Mouse (Mus musculus): ENCODE data around the gene Zar1l. TPM values are rescaled to one million over a fixed set of nuclear protein-coding genes. Genes with fewer than 3 reads are reported as not detected.

The Zar1l gene
- polyA plus RNA-seq, 1 experiment: not detected

GRCm38 (mm10) chr5:150560851-150561250 lies 42.9 kb upstream of the Zar1l start:
- no peak overlapping the region for H3K27ac ChIP-seq (ENCODE audit: insufficient read depth, low read length)
- TF ChIP-seq EP300 (IDR thresholded peaks at IDR 0.05; ENCODE audit: insufficient read depth, low read depth, low read length) (no peak), POLR2A (IDR thresholded peaks at IDR 0.05; ENCODE audit: insufficient read depth, low read length) (no peak), CTCF (IDR thresholded peaks at IDR 0.05; ENCODE audit: low read depth, low read length) (no peak)
- H3K9me3 ChIP-seq (replicated peaks; ENCODE audit: control insufficient read depth, insufficient read depth, low read length, poor library complexity, severe bottlenecking): no peaks in the 10 kb centered on the region
- H3K4me3 ChIP-seq (ENCODE audit: low read depth, low read length): no peak overlapping the region
- peaks cover 4% of the 10 kb centered on the region for H3K4me1 ChIP-seq (ENCODE audit: control insufficient read depth, insufficient read depth, low read length)
- H3K27me3 ChIP-seq (ENCODE audit: control insufficient read depth, insufficient read depth, low read length, poor library complexity, severe bottlenecking): no peaks in the 10 kb centered on the region
- peaks cover 28% of the 10 kb centered on the region for H3K36me3 ChIP-seq (ENCODE audit: control insufficient read depth, insufficient read depth, low read length, poor library complexity, severe bottlenecking)
- H3K9ac ChIP-seq (ENCODE audit: low read depth, poor library complexity, severe bottlenecking): no peak overlapping the region

- no peaks in the 10 kb centered on the region for H3K9me3 ChIP-seq (replicated peaks; ENCODE audit: control insufficient read depth, insufficient read depth, low read length, poor library complexity, severe bottlenecking)
- no peak for TF ChIP-seq POLR2A (IDR thresholded peaks at IDR 0.05; ENCODE audit: insufficient read depth, low read length)
- no peak for TF ChIP-seq EP300 (IDR thresholded peaks at IDR 0.05; ENCODE audit: insufficient read depth, low read depth, low read length)
- no peak for TF ChIP-seq CTCF (IDR thresholded peaks at IDR 0.05; ENCODE audit: low read depth, low read length)
- H3K27me3 ChIP-seq (ENCODE audit: control insufficient read depth, insufficient read depth, low read length, poor library complexity, severe bottlenecking): no peaks in the 10 kb centered on the region
These were observed 41.6 kb upstream of the Zar1l start for GRCm38 (mm10) chr5:150559519-150560103.

GRCm38 (mm10) chr5:150551637-150552036 lies 33.7 kb upstream of the Zar1l start:
- no peak overlapping the region for H3K27ac ChIP-seq (ENCODE audit: insufficient read depth, low read length)
- H3K9ac ChIP-seq (ENCODE audit: low read depth, poor library complexity, severe bottlenecking): no peak overlapping the region
- TF ChIP-seq POLR2A (IDR thresholded peaks at IDR 0.05; ENCODE audit: insufficient read depth, low read length) (no peak), CTCF (IDR thresholded peaks at IDR 0.05; ENCODE audit: low read depth, low read length) (no peak), EP300 (IDR thresholded peaks at IDR 0.05; ENCODE audit: insufficient read depth, low read depth, low read length) (no peak)
- H3K9me3 ChIP-seq (replicated peaks; ENCODE audit: control insufficient read depth, insufficient read depth, low read length, poor library complexity, severe bottlenecking): no peaks in the 10 kb centered on the region
- H3K27me3 ChIP-seq (ENCODE audit: control insufficient read depth, insufficient read depth, low read length, poor library complexity, severe bottlenecking): no peaks in the 10 kb centered on the region
- no peaks in the 10 kb centered on the region for H3K4me1 ChIP-seq (ENCODE audit: control insufficient read depth, insufficient read depth, low read length)
- H3K36me3 ChIP-seq (ENCODE audit: control insufficient read depth, insufficient read depth, low read length, poor library complexity, severe bottlenecking): peaks cover 24% of the 10 kb centered on the region
- no peak overlapping the region for H3K4me3 ChIP-seq (ENCODE audit: low read depth, low read length)

More at GRCm38 (mm10) chr5:150559519-150560103, 41.6 kb upstream of the Zar1l start:
- H3K36me3 ChIP-seq (ENCODE audit: control insufficient read depth, insufficient read depth, low read length, poor library complexity, severe bottlenecking): peaks cover 28% of the 10 kb centered on the region
- H3K4me3 ChIP-seq (ENCODE audit: low read depth, low read length): no peak overlapping the region
- H3K9ac ChIP-seq (ENCODE audit: low read depth, poor library complexity, severe bottlenecking): no peak overlapping the region
- no peak overlapping the region for H3K27ac ChIP-seq (ENCODE audit: insufficient read depth, low read length)
- peaks cover 4% of the 10 kb centered on the region for H3K4me1 ChIP-seq (ENCODE audit: control insufficient read depth, insufficient read depth, low read length)

DNA sequence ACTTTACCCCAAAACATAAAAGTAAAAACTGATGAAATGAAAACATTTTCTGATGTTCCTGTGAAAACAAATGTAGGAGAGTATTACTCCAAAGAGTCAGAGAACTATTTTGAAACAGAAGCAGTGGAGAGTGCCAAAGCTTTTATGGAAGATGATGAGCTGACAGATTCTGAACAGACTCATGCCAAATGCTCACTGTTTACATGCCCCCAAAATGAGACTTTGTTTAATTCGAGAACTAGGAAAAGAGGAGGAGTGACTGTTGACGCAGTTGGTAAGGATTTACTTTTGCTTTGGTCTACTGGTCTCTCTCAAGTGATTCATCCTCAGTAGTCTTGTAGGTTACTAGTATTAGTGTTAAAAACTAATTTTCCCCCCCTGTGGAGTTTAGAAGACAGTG lies 25.2 kb upstream of the Zar1l start:
- no peak overlapping the region for H3K9ac ChIP-seq (ENCODE audit: low read depth, poor library complexity, severe bottlenecking)
- H3K27ac ChIP-seq (ENCODE audit: insufficient read depth, low read length): no peak overlapping the region
- no peaks in the 10 kb centered on the region; the same call in 1 of the 2 replicates for H3K27me3 ChIP-seq (ENCODE audit: control insufficient read depth, insufficient read depth, low read length, poor library complexity, severe bottlenecking)
- no peaks in the 10 kb centered on the region for H3K4me1 ChIP-seq (ENCODE audit: control insufficient read depth, insufficient read depth, low read length)
- peaks cover 8% of the 10 kb centered on the region for H3K36me3 ChIP-seq (ENCODE audit: control insufficient read depth, insufficient read depth, low read length, poor library complexity, severe bottlenecking)
- H3K9me3 ChIP-seq (replicated peaks; ENCODE audit: control insufficient read depth, insufficient read depth, low read length, poor library complexity, severe bottlenecking): no peaks in the 10 kb centered on the region
- no peak for TF ChIP-seq EP300 (IDR thresholded peaks at IDR 0.05; ENCODE audit: insufficient read depth, low read depth, low read length)
- TF ChIP-seq CTCF (IDR thresholded peaks at IDR 0.05; ENCODE audit: low read depth, low read length): no peak
- TF ChIP-seq POLR2A (IDR thresholded peaks at IDR 0.05; ENCODE audit: insufficient read depth, low read length): no peak
- H3K4me3 ChIP-seq (ENCODE audit: low read depth, low read length): no peak overlapping the region

DNA sequence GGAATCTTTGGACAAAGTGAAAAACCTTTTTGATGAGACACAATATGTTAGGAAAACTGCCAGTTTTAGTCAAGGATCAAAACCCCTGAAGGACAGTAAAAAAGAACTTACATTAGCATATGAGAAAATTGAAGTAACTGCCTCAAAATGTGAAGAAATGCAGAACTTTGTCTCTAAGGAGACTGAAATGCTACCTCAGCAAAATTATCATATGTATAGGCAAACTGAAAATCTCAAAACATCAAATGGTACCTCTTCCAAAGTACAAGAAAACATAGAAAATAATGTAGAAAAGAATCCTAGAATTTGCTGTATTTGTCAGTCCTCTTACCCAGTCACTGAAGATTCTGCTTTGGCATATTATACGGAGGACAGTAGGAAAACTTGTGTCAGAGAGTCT lies 23.3 kb upstream of the Zar1l start:
- no peak overlapping the region for H3K9ac ChIP-seq (ENCODE audit: low read depth, poor library complexity, severe bottlenecking)
- H3K27me3 ChIP-seq (ENCODE audit: control insufficient read depth, insufficient read depth, low read length, poor library complexity, severe bottlenecking): no peaks in the 10 kb centered on the region; the same call in 1 of the 2 replicates
- no peaks in the 10 kb centered on the region for H3K9me3 ChIP-seq (replicated peaks; ENCODE audit: control insufficient read depth, insufficient read depth, low read length, poor library complexity, severe bottlenecking)
- no peak overlapping the region for H3K4me3 ChIP-seq (ENCODE audit: low read depth, low read length)
- H3K4me1 ChIP-seq (ENCODE audit: control insufficient read depth, insufficient read depth, low read length): no peaks in the 10 kb centered on the region
- no peak for TF ChIP-seq CTCF (IDR thresholded peaks at IDR 0.05; ENCODE audit: low read depth, low read length)
- TF ChIP-seq EP300 (IDR thresholded peaks at IDR 0.05; ENCODE audit: insufficient read depth, low read depth, low read length): no peak
- TF ChIP-seq POLR2A (IDR thresholded peaks at IDR 0.05; ENCODE audit: insufficient read depth, low read length): no peak
- no peak overlapping the region for H3K27ac ChIP-seq (ENCODE audit: insufficient read depth, low read length)
- H3K36me3 ChIP-seq (ENCODE audit: control insufficient read depth, insufficient read depth, low read length, poor library complexity, severe bottlenecking): peaks cover 14% of the 10 kb centered on the region

- H3K9me3 ChIP-seq (replicated peaks; ENCODE audit: control insufficient read depth, insufficient read depth, low read length, poor library complexity, severe bottlenecking): no peaks in the 10 kb centered on the region
- no peak overlapping the region for H3K9ac ChIP-seq (ENCODE audit: low read depth, poor library complexity, severe bottlenecking)
- no peak overlapping the region for H3K27ac ChIP-seq (ENCODE audit: insufficient read depth, low read length)
- H3K4me3 ChIP-seq (ENCODE audit: low read depth, low read length): no peak overlapping the region
- TF ChIP-seq CTCF (IDR thresholded peaks at IDR 0.05; ENCODE audit: low read depth, low read length) (no peak), POLR2A (IDR thresholded peaks at IDR 0.05; ENCODE audit: insufficient read depth, low read length) (no peak)
- H3K27me3 ChIP-seq (ENCODE audit: control insufficient read depth, insufficient read depth, low read length, poor library complexity, severe bottlenecking): no peaks in the 10 kb centered on the region
- no peaks in the 10 kb centered on the region for H3K4me1 ChIP-seq (ENCODE audit: control insufficient read depth, insufficient read depth, low read length)
- peaks cover 4% of the 10 kb centered on the region; the same call in 1 of the 2 replicates for H3K36me3 ChIP-seq (ENCODE audit: control insufficient read depth, insufficient read depth, low read length, poor library complexity, severe bottlenecking)
These were observed 7.3 kb upstream of the Zar1l start for GRCm38 (mm10) chr5:150525239-150525638.
